Mouse (Mus musculus) gastrocnemius, adult 18-20 months (tissue): ENCODE results near the gene Tgif1. TPM values are rescaled to one million over a fixed set of nuclear protein-coding genes. Genes with fewer than 3 reads are reported as not detected.
A peak's percentile ranks its signal among the peaks of the same experiment; 100 is the strongest.
"Not testable (repeated sequence)": the region's sequence is repeated elsewhere in the genome, so short reads cannot be mapped to it uniquely, and the experiment has no call there.

Experiments
- DNase-seq: peaks from one replicate; pipeline ENCODE4 v3.0.0; 2021; ENCODE audit warnings: low spot score
- total RNA-seq, 2 experiments: library from RNA; stranded (reverse); gene quantifications; 2 replicates each; pipeline ENCODE4 v1.2.3; 2021

Tgif1 gene
- total RNA-seq, 2 experiments from 2014 or later, result 4.2 to 9.3 TPM

- no peak for DNase-seq
Observed at GRCm38 (mm10) chr17:70845543-70845942, 7.8 kb downstream of the Tgif1 start.

GRCm38 (mm10) chr17:70844971-70845370 is 8.4 kb downstream of the Tgif1 start:
- DNase-seq, result no peak

DNA sequence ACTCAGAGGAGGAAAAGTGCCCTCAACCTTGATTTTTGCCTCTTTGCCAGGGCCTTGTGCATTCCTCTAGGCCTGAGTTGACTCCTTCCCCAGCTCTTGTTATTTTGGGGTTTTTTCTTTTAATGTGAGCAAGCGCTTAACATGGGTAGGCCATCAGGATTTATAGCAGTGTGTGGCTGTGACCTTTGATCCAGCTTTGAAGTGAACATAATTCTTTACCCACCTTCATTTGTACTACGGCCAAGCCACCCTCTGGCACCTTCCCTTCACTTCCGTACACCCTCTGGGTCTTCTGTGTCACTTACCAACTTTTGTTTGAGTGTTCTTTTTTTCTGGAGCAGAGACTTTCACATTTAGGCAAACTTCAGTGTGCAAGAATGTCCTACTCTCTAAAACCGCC is 10.1 kb downstream of the Tgif1 start:
- no peak for DNase-seq

GRCm38 (mm10) chr17:70838533-70838932 is 14.8 kb downstream of the Tgif1 start:
- no peak for DNase-seq

DNA sequence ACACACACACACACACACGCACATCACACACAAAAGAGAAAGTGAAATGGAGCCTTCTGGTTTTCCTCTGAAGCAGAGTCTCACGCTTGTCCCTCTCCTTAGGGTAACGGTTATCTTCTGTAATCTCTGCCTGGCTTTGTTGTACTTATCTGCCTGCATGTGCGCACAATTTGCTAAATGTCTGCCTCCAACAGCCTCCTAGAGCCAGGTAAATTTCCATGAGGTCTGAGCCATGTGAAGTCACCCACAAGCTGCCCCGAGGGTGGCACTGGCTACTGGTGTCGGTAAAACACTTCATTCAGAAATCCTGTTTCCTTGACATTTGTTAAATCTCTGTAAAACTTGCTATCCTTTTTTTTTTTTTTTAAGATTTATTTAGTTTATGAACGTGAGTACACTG is 15.3 kb downstream of the Tgif1 start:
- DNase-seq, result no peak

DNA sequence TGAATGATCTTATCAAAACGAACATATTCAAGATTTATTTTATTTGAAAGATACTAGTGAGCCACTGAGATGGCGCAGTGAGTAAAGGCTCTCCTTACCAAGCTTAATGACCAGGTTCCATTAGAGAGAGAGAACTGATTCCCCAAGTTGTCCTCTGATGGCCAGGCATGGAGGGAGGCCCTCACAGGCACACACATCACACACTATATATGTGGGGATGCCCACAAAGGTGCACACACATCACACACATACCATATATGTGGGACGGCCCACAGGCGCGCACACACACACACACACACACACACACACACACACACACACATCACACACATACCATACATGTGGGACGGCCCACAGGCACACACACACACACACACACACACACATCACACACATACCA is 15.9 kb downstream of the Tgif1 start:
- not testable (repeated sequence) for DNase-seq

DNA sequence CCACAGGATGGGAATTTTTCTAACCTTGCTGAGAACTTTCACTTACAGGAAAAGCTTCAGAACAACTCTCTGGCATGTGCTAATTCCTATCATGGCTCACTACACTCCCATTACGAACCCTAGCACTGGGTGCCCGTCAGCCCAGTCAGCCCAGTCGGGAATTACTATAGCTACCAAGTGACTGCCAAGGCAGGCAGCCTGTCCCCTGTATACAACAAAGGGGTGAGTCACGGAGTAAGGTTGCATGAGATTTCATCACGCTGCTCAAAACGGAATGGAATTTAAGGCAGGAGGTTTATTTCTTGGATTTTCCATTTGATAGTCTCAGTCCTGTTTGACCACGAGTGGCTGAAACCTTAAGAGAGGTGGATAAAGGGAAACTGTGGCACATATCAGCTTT is 16.5 kb downstream of the Tgif1 start:
- no peak for DNase-seq

- DNase-seq, result no peak
Observed at GRCm38 (mm10) chr17:70835071-70835790, 18.1 kb downstream of the Tgif1 start.

- DNase-seq, result no peak
Observed at GRCm38 (mm10) chr17:70834430-70834965, 18.8 kb downstream of the Tgif1 start.

GRCm38 (mm10) chr17:70832544-70832943 is 20.8 kb downstream of the Tgif1 start:
- peak; percentile 36 for DNase-seq

- DNase-seq, result no peak
Observed at GRCm38 (mm10) chr17:70831591-70831990, 21.8 kb downstream of the Tgif1 start.

DNA sequence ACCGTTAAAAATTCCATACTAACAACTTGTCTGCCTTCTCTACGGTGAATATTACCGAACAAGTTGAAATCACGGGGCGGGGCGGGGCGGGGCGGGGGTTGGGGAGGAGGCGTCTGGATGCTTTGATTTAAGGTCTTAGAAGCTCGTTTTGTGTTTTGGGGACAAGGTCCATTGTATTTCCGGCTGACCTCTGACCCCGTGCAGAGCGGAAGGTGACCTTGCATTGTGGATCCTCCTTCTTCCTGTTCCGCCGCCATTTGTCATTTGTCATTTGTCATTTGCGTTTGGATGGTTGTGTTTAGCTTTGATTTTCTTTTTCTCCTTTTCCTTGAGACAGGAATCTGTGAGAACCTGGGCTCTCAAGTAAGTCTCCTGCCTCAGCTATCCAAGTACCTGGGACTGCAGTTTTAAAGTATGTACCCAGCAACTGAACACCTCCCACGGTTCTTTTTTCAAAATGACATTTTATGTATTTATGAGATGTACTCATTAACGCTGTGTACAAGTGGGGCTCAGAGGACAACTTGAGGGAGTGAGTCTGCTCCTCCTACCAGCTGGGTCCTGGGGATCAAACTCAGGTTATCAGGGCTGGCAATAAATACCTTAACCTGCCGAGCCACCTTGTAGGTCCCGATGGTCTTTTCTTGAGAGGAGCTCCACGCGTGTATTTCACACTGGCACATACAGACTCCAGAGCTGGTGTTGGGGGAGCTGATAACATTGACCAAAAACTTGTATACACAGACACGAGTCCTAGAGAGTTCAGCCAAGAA is 23.2 kb downstream of the Tgif1 start:
- DNase-seq, result no peak

GRCm38 (mm10) chr17:70829217-70829616 is 24.1 kb downstream of the Tgif1 start:
- DNase-seq, result no peak

GRCm38 (mm10) chr17:70828569-70828968 is 24.8 kb downstream of the Tgif1 start:
- no peak for DNase-seq

GRCm38 (mm10) chr17:70828180-70828528 is 25.2 kb downstream of the Tgif1 start:
- DNase-seq, result no peak

DNA sequence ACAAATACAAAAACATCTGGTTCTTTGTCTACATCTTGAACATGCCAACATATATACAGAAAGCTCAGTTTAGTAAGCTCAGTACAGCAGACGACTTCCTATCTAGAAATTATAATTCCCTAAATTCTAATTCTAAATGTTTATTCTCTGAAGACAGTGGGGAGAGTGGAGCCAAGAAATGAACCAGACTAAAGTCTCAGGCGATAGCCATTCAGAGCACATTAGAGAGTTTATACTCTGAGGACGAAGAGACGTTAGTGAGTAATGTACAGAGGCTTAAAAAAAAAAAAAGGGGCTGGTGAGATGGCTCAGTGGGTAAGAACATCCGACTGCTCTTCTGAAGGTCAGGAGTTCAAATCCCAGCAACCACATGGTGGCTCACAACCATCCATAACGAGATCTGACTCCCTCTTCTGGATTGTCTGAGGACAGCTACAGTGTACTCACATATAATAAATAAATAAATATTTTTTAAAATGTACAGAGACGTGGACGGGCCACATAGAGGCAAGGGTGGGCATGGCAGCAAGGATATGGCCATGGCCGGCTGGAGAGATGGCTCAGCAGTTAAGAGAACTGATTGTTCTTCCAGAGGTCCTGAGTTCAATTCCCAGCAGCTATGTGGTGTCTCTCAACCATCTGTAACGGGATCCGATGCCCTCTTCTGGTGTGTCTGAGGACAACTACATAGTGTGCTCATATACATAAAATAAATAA is 25.7 kb downstream of the Tgif1 start:
- not testable (repeated sequence) for DNase-seq

GRCm38 (mm10) chr17:70826227-70826626 is 27.1 kb downstream of the Tgif1 start:
- DNase-seq, result no peak

DNA sequence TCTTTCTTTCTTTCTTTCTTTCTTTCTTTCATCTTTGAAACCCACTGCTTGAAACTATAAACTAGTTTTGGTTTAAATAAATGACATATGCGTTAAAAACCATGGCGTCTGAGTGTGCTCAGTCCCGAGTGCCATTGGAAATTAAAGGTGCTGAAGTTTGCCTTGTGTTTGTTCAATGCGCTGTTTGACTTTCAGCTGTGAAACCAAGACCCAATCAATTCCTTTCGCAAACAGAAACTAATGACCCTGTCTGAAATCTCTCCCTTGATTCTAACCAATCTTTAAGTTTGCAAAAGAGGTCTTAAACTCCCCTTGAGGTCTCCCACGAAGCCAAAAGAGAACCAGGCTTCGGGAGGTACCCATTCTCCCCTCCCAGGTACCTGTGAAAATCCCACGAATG is 30.3 kb downstream of the Tgif1 start:
- DNase-seq, result no peak

DNA sequence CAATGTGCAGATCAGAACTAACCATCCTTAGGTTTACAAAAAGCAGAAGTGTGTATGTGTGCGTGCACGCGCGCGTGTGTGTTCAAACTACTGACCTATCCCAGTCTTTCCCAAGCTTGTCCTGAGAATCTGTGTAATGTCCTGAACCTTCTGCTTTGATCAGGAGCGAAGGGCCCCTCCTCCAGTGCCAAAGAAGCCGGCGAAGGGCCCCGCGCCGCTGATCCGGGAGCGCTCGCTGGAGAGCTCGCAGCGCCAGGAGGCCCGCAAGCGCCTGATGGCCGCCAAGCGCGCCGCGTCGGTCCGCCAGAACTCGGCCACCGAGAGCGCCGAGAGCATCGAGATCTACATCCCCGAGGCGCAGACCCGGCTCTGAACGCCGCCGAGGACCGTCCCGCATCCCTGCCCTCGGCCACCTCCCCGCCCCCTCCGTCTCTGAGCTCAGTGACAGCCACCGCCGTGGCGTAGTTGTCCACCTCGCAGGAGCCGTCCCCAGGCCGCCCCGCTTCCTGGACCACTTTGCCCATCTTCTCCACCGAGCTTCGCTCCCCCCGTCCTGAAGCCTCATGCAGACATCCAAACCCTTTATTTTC is 35.4 kb downstream of the Tgif1 start:
- DNase-seq, result no peak

GRCm38 (mm10) chr17:70815001-70815400 is 38.3 kb downstream of the Tgif1 start:
- DNase-seq, result no peak

DNA sequence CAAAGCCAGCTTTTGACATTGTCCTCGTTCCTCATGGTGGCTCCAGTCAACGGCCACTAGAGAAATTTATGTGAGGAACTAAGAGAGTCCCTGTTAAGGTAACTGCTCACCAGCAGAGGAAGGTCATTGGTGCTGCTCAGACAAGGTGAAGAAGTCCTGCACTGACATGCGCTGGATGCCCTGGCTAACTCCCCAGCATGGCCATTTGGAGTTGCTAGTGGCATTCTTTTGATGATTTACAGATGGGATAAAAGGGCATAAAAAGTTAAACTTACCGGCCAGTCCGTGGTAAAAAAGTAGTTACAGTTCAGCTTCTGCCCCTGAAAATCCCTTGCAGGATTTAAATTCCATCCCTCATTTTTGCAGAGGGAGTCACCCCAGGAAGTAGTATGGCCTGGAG is 42.6 kb downstream of the Tgif1 start:
- DNase-seq, result no peak

GRCm38 (mm10) chr17:70809776-70810175 is 43.6 kb downstream of the Tgif1 start:
- DNase-seq, result no peak
